Mouse (Mus musculus) megakaryocyte, embryonic 14.5 days (primary cell): ENCODE measurements around the gene Atrn.

Source experiments
- FLI1 ChIP-seq: IDR thresholded peaks from 2 replicates; pipeline ENCODE4 v1.6.1; 2012; ENCODE audit warnings: low read length, inconsistent platforms, mixed read lengths
- GATA1 ChIP-seq: IDR thresholded peaks from 3 replicates; pipeline ENCODE4 v1.6.1; 2012; ENCODE audit warnings: mixed read lengths, low read length, inconsistent platforms, borderline replicate concordance

GRCm38 (mm10) chr2:131026941-131027340 lies 120.6 kb downstream of the Atrn start:
- no peak for TF ChIP-seq GATA1
- no peak for TF ChIP-seq FLI1
